Mouse (Mus musculus): ENCODE data around the gene Hmmr. TPM values are rescaled to one million over a fixed set of nuclear protein-coding genes. Genes with fewer than 3 reads are reported as not detected.
A peak's percentile ranks its signal among the peaks of the same experiment; 100 is the strongest.

The Hmmr gene
- polyA plus RNA-seq, 1 experiment from 2014 or later = 21.8 TPM

DNA sequence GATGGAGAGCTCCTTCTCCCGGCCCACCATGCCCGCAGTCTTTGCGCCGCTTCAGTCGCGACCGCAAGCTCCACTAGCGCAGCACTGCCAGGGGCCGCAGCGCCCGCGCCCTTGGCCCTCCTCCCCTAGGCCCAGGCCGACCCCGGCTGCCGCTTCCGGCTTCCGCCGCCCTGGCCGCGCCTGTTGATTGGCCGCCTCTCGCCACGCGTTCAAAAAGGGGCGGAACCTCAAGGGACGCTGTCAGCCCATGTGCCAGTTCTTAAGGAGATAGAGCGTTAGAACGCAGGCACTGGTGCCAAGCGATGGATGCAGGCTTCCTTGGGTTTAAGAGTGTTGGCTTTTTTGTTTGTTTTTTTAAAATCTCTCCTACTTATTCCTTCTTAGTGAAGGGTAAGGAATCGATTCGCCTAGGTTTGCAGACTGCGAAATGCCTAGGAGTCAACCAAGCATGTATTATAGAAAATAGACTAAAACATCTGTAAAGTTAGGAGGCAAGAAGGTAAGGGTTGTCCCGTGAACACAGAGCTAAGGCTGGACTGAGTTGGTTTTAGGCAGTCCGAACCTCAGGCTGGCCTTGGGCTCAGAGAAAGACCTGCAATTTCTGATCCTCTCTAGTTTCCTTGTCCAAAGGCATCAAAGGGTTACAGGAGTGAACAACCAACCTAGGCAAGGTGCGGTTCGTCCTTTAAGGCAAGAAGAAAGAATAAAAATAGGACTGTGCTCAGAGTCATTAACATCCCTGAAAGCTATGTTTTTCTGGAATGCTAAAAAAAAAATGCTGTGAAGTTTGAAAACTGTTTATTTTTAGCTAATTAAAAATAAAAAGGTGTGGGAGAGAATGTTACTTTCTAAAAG, 40.5 kb downstream of the Hmmr start:
- no peaks in the 10 kb centered on the region for H3K36me3 ChIP-seq (replicated peaks; ENCODE audit: insufficient read depth, low read length)
- TF ChIP-seq EP300 (IDR thresholded peaks at IDR 0.05; ENCODE audit: low read depth) (no peak), CTCF (IDR thresholded peaks at IDR 0.05; ENCODE audit: low read depth) (no peak)
- peak overlapping the region; percentile 73 for H3K4me3 ChIP-seq (ENCODE audit: low read depth, low read length)
- peak overlapping the region; percentile 91 for H3K4me2 ChIP-seq (ENCODE audit: low read depth, low read length)
- ATAC-seq = peak; percentile 95
- peak overlapping the region; percentile 94 for H3K27ac ChIP-seq (ENCODE audit: low read depth)
- H3K9me3 ChIP-seq (ENCODE audit: low read length) = no peaks in the 10 kb centered on the region
- H3K27me3 ChIP-seq (ENCODE audit: insufficient read depth, low read length) = no peaks in the 10 kb centered on the region
- peak overlapping the region; percentile 85 for H3K9ac ChIP-seq (replicated peaks)
- H3K4me1 ChIP-seq (ENCODE audit: insufficient read depth) = peaks cover 21% of the 10 kb centered on the region
- 3% methylated on average over 36 of the region's 36 CpGs for WGBS (ENCODE audit: insufficient replicate concordance)
- DNase-seq = peak; percentile 94

DNA sequence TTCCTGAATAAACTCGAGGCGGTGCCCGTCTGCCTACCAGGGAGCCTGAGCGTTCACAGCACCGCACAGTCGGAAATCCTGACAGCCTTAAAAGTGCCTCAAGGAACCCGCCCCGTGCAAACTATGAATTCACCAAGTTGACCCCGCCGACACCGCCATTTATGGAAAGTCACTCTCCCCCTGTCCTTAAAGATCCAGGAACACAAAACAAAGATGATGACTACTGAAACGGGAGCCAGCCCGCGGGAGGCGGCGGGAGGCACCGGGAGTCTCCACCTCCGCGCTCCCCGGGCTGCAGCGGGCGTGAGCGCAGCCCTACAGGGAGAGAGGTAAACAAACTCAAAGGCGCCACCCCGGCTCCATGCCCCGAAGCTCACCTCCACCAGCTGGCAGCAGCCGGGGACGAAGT, 41.1 kb downstream of the Hmmr start:
- TF ChIP-seq CTCF (IDR thresholded peaks at IDR 0.05; ENCODE audit: low read depth) (no peak), EP300 (IDR thresholded peaks at IDR 0.05; ENCODE audit: low read depth) (no peak)
- H3K36me3 ChIP-seq (replicated peaks; ENCODE audit: insufficient read depth, low read length) = peaks cover 5% of the 10 kb centered on the region; the same call in 1 of the 2 replicates
- peaks cover 21% of the 10 kb centered on the region for H3K4me1 ChIP-seq (ENCODE audit: insufficient read depth)
- peak overlapping the region; percentile 91 for H3K4me2 ChIP-seq (ENCODE audit: low read depth, low read length)
- H3K9me3 ChIP-seq (ENCODE audit: low read length) = no peaks in the 10 kb centered on the region
- H3K4me3 ChIP-seq (ENCODE audit: low read depth, low read length) = peak overlapping the region; percentile 73
- ATAC-seq (peak; percentile 81), DNase-seq (no peak)
- peak overlapping the region; percentile 85 for H3K9ac ChIP-seq (replicated peaks)
- no peaks in the 10 kb centered on the region for H3K27me3 ChIP-seq (ENCODE audit: insufficient read depth, low read length)
- H3K27ac ChIP-seq (ENCODE audit: low read depth) = peak overlapping the region; percentile 94
- under 1% methylated on average over 27 of the region's 28 CpGs for WGBS (ENCODE audit: insufficient replicate concordance)

DNA sequence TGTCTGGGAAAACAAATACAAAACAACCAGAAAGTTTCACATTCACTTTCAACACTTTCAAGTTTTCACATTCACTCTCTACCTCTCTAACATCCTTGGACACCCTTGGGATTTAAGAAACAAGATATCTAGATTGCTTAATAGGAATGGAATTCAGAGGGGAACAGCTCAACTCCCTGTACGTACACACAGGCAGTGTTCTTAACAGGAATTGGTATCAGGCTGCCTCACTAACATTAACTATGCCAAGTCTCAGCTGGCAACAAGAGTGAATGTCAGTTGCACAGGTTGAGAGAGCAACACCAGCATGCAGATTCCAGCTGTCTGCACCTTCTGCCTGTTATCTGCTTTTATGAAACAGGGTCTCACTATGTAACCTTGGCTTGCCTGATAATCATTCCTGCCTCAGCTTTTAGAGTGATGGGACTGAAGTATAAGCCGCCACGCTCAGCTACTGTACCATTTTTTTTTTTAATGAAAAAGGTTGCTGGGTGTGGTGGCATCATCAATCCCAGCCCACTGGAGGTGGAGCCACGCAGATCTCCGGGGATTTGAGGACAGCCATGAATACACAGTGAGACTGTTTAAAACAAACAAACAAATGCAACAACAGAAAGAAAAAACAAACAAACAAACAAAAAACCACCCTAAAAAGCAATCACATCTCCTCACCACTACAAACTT, 42.6 kb downstream of the Hmmr start:
- Histone ChIP-seq H3K9ac (replicated peaks) (0 out of 2 replicates have a peak overlapping the region, but pooled peaks have one; percentile 3), H3K9me3 (ENCODE audit: low read length) (no peaks in the 10 kb centered on the region), H3K4me2 (ENCODE audit: low read depth, low read length) (peak overlapping the region; percentile 91), H3K27me3 (ENCODE audit: insufficient read depth, low read length) (no peaks in the 10 kb centered on the region), H3K27ac (ENCODE audit: low read depth) (0 out of 2 replicates have a peak overlapping the region, but pooled peaks have one; percentile 18), H3K4me3 (ENCODE audit: low read depth, low read length) (peak overlapping the region; percentile 73; the same call in 1 of the 2 replicates), H3K4me1 (ENCODE audit: insufficient read depth) (peaks cover 21% of the 10 kb centered on the region), H3K36me3 (replicated peaks; ENCODE audit: insufficient read depth, low read length) (peaks cover 14% of the 10 kb centered on the region)
- WGBS (ENCODE audit: insufficient replicate concordance) = 41% methylated on average over 5 of the region's 5 CpGs
- ATAC-seq (no peak), DNase-seq (no peak)
- TF ChIP-seq EP300 (IDR thresholded peaks at IDR 0.05; ENCODE audit: low read depth) (no peak), CTCF (IDR thresholded peaks at IDR 0.05; ENCODE audit: low read depth) (no peak)

DNA sequence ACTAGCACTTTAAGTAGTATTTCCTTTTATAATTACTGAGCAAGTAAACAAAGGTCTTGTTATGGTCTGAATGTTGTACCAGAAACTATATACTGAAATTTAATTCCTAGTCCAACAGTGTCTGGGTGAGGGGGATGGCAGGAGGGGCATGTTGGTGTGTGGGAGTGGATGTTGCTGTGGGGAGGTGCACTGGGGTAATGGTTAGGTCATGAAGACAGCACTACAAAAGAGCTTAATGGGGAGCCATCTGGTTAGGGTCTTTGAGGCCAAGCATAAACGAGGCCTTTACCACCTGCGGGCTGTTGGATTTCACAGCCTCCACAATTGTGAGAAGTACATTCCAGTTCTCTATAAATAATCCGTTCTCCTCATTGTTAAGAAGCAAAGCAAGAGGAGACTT, 49.9 kb downstream of the Hmmr start:
- Histone ChIP-seq H3K27me3 (ENCODE audit: insufficient read depth, low read length) (no peaks in the 10 kb centered on the region), H3K27ac (ENCODE audit: low read depth) (no peak overlapping the region), H3K36me3 (replicated peaks; ENCODE audit: insufficient read depth, low read length) (peaks cover 67% of the 10 kb centered on the region), H3K9me3 (ENCODE audit: low read length) (no peaks in the 10 kb centered on the region), H3K4me3 (ENCODE audit: low read depth, low read length) (no peak overlapping the region), H3K4me1 (ENCODE audit: insufficient read depth) (no peaks in the 10 kb centered on the region), H3K9ac (replicated peaks) (no peak overlapping the region), H3K4me2 (ENCODE audit: low read depth, low read length) (no peak overlapping the region)
- WGBS (ENCODE audit: insufficient replicate concordance) = 92% methylated on average over 3 of the region's 3 CpGs
- TF ChIP-seq EP300 (IDR thresholded peaks at IDR 0.05; ENCODE audit: low read depth) (no peak), CTCF (IDR thresholded peaks at IDR 0.05; ENCODE audit: low read depth) (no peak)
- no peak for DNase-seq
- no peak for ATAC-seq

DNA sequence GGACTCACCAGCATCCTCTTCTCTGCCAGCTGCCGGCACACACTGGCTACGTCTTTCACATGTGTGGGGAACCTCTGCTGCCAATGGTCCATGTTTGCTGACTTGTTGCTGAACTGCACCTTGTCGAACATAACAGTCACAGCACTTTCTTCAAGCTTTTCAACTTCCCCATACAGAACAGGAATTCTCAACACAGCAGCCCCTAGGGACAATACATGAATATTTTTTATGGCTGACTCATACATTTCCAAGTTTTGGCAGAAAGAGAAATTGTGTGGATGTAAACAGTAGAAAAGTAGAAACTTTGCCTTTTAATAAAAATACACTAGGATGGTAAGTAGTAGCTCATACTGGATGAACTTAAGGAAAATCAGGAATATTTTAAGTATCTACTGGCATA, 50.8 kb downstream of the Hmmr start:
- Histone ChIP-seq H3K27ac (ENCODE audit: low read depth) (no peak overlapping the region), H3K4me1 (ENCODE audit: insufficient read depth) (no peaks in the 10 kb centered on the region), H3K4me3 (ENCODE audit: low read depth, low read length) (no peak overlapping the region), H3K9ac (replicated peaks) (no peak overlapping the region), H3K27me3 (ENCODE audit: insufficient read depth, low read length) (no peaks in the 10 kb centered on the region), H3K9me3 (ENCODE audit: low read length) (no peaks in the 10 kb centered on the region), H3K36me3 (replicated peaks; ENCODE audit: insufficient read depth, low read length) (peaks cover 70% of the 10 kb centered on the region), H3K4me2 (ENCODE audit: low read depth, low read length) (no peak overlapping the region)
- TF ChIP-seq CTCF (IDR thresholded peaks at IDR 0.05; ENCODE audit: low read depth) = no peak
- no peak for TF ChIP-seq EP300 (IDR thresholded peaks at IDR 0.05; ENCODE audit: low read depth)
- ATAC-seq (no peak), DNase-seq (no peak)
- 85% methylated on average over 3 of the region's 3 CpGs for WGBS (ENCODE audit: insufficient replicate concordance)

DNA sequence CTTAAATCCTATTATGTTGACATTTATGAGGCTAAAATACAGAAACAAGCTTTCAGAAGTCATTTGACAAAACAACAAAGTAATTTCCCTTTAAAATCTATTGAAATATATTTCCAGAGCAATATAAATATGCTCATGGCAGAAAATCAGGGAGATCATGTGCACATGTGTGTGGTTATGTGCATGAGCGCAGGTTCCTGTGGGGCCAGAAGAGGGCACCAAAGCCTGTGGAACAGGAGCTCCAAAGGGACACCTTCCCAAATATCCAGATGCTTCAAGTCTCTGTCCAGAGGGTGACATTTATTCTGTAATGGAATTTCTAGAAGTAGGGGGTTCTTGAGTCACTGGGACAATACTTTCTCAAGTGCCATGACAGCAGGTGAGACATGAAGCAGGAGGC, 56.1 kb downstream of the Hmmr start:
- Histone ChIP-seq H3K27ac (ENCODE audit: low read depth) (no peak overlapping the region), H3K4me3 (ENCODE audit: low read depth, low read length) (no peak overlapping the region), H3K36me3 (replicated peaks; ENCODE audit: insufficient read depth, low read length) (peaks cover 31% of the 10 kb centered on the region), H3K4me1 (ENCODE audit: insufficient read depth) (no peaks in the 10 kb centered on the region), H3K4me2 (ENCODE audit: low read depth, low read length) (no peak overlapping the region), H3K27me3 (ENCODE audit: insufficient read depth, low read length) (no peaks in the 10 kb centered on the region), H3K9ac (replicated peaks) (no peak overlapping the region), H3K9me3 (ENCODE audit: low read length) (no peaks in the 10 kb centered on the region)
- TF ChIP-seq CTCF (IDR thresholded peaks at IDR 0.05; ENCODE audit: low read depth) = peak; percentile 58
- TF ChIP-seq EP300 (IDR thresholded peaks at IDR 0.05; ENCODE audit: low read depth) = no peak
- WGBS (ENCODE audit: insufficient replicate concordance) = 92% methylated on average over 1 of the region's 1 CpGs
- ATAC-seq (no peak), DNase-seq (peak; percentile 33)

Data from liver, postnatal 0 days (tissue).